Mouse (Mus musculus) CD4-positive, CD25-positive, alpha-beta regulatory T cell, adult 2 months (primary cell): ENCODE results near the gene Pcgf2.
A peak's percentile ranks its signal among the peaks of the same experiment; 100 is the strongest.
"Not testable (repeated sequence)": the region's sequence is repeated elsewhere in the genome, so short reads cannot be mapped to it uniquely, and the experiment has no call there.

Source experiments
- DNase-seq: peaks from one replicate; pipeline ENCODE4 v3.0.0-alpha.2; 2012; ENCODE audit warnings: low read depth, low spot score

Gene Pcgf2

DNA sequence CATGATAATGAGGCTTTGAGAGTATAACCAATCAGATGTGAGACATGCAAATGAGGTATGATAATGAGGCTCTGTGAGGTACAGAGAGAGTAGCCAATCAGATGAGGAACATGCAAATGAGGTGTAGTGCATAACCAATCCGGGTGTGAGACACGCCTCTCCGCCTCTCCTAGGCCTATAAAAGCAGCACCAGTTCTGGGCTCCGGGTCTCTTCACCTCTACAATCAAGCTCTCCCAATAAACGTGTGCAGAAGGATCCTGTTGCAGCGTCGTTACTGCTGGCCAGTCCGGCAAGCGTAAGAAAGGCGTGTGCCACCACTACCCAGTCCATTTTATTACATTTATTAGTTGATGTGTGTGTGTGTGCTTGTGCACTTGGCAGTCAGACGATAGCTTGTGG, 46.9 kb downstream of the Pcgf2 start:
- not testable (repeated sequence) for DNase-seq

DNA sequence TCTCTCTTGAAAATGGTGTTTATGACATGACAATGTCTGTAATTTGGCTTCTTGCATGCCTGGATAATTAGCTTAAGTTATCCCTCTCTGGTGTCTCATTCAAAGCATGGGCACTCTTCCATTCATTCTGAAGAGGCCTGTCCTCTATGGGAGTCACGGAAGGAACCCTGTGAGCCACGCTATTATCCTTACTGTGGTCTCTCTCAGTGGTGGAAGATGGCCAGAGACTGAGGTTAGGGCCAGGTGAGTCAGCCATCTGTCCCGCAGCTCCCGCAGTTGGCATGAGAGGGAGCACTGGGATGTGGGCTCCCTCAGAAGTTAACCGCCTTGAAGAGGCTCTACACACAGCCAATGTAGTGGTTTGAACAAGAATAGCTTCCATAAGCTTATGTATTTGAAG, 50.0 kb downstream of the Pcgf2 start:
- no peak for DNase-seq

GRCm38 (mm10) chr11:97648541-97648940, 51.8 kb downstream of the Pcgf2 start:
- not testable (repeated sequence) for DNase-seq

- peak; percentile 85 for DNase-seq
These were observed 55.5 kb downstream of the Pcgf2 start for GRCm38 (mm10) chr11:97644834-97645233.

DNA sequence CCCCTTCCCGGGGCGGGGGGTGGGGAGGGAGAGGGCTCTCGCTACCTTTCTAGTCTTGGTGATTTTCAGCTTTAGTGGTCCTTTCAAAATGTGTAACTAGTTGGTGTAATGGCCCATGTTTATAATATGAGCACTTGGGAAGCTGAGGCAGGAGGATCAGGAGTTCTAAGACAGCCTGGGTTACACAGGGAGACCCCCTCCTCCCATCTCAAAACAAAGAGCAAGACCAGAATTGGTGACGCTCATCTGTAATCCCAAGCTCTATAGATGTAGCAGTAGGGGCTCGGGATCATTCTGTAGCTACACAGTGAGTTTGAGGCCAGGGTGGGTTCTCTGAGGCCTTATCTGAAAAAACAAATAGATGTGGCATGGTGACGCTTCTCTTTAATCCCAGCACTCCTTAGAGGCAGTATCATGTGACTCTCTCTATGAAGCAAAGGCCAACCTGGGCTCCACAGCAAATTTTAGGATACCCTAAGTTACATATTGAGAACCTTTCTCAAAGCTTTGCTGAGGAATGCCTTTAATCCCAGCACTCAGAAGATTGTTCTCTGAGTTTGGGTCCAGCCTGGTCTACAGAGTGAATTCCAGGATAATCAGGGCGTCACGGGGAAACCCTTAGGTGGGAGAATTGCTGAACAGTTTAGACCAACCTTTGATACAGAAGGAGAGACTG, 56.8 kb downstream of the Pcgf2 start:
- DNase-seq = no peak

DNA sequence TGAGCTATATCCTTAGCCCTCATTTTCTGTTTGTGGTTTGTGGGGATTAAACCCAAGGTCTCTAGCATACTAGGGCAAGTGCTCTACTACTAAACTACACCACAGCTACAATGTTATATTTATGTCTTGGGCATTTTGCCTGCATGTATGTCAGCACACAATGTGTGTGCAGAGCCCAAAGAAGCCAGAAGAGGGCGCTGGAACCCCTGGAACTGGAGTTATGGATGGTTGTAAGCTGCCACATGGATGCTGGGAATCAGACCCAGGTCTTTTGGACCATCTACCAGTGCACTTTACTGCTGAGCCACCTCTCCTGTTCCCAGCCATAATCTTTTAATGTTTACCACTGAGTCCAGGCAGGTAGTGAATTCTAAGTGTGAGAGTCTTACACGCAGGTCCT, 57.6 kb downstream of the Pcgf2 start:
- DNase-seq = peak; percentile 37

GRCm38 (mm10) chr11:97641668-97642067, 58.6 kb downstream of the Pcgf2 start:
- DNase-seq = no peak
